Mouse (Mus musculus) frontal cortex, postnatal 14 days (tissue): ENCODE data around the gene Lrp4.
A peak's percentile ranks its signal among the peaks of the same experiment; 100 is the strongest.

ENCODE experiments used
- DNase-seq, 2 experiments: peaks; one replicate each; pipeline ENCODE4 v3.0.0; 2022; ENCODE audit warnings: low spot score in 2 of 2

The Lrp4 gene

DNA sequence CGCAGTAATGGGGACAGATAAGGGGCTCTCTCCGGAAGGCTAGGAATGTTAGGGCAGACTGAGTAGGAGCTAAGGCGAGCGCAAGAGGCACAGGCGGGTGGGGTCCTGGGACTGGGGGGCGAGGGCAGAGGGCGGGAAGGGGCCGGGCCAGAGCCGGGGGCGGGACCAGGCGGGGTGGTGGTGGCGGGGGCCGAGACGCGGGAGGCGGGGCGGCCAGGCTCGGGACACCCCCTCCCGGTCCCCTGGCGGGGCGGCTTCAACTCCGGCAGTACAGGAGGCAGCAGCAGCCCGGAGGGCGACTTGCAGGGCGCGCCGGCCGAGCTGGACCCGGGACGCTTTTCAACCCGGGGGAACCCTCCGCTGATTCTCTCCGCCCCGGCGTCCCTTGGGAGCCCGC, at the start of gene Lrp4:
Gene Lrp4, plus strand, starts transcription at position 253 of the 397 bp plus-strand sequence.
- DNase-seq = no peak

DNA sequence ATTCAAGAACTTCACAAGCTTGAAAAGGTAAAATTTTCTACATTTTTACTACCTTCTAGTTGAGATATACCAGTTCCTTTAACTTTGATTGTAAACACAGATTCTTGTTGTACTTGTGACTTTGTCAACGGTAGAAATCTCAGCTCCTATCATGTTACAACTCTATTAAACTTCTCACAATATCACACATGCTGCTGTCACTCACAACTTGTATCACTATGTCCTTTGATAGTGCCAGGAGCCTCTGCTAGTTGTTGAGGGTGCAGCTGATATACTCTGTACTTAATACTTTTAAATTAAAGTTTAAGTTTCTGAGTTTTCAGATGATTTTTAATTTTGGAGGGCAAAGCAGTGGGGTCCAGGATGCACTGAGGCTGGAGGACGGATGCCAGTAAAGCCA, 49.3 kb upstream of the Lrp4 start:
- no peak for DNase-seq

DNA sequence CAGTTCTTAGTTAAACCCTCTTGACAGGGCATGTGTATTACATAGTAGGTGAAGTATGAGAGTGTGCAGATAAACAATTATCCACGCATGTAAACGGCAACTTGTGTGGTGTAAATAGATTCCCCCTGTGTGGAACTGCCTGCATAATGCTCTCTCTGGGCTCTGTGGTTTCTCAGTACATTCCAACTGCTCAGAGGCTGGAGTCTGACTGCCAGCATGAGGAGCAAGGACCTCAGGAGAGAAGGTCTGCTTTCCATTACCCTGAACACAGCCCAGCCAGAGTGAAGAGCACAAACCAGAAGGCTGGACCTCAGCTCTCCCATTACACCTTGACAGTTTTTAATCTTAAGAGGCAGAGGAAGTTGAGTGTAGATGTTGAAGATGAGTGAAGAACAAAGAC, 45.8 kb upstream of the Lrp4 start:
- DNase-seq = no peak

- no peak for DNase-seq
Observed at GRCm38 (mm10) chr2:91412361-91412760, 45.0 kb upstream of the Lrp4 start.

GRCm38 (mm10) chr2:91413811-91414210, 43.5 kb upstream of the Lrp4 start:
- DNase-seq = no peak

DNA sequence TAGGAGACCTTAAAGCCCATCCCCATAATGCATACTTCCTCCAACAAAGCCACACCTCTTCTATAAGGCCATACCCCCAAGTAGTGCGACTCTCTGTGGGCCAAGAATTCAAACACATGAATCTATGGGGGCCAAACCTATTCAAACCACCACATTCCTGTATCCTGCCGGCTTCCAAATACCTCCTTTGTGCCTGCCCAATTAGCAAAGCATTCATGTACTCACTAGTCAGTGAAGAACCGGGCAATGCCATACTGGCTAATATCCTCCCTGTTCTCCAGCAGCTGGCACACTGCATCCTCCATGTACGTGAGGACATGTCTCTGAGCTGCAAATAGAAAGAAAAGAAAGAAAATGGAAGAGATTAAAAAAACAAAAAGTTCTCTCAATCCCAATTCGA, 35.7 kb upstream of the Lrp4 start:
- DNase-seq = no peak

- no peak for DNase-seq
Observed at GRCm38 (mm10) chr2:91424061-91424720, 33.1 kb upstream of the Lrp4 start.

GRCm38 (mm10) chr2:91426321-91426720, 31.0 kb upstream of the Lrp4 start:
- no peak for DNase-seq

- no peak for DNase-seq
Observed at GRCm38 (mm10) chr2:91429146-91429545, 28.2 kb upstream of the Lrp4 start.

- no peak for DNase-seq
Observed at GRCm38 (mm10) chr2:91429915-91430599, 27.3 kb upstream of the Lrp4 start.

DNA sequence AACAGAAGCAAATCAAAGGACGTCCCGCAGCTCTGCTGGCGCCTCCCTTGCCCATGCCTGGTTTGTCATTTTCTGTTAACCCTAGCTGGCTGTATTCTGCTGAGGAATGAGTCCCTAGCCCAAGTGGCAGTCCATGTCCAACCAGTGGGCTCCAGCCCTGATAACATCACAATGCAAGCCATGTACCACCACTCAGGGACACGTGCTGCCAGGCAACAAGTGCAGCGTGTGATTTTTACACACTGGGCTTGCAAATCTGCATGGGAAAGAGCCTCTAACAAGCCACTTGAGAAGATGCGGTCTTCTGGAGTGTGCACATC, 26.8 kb upstream of the Lrp4 start:
- no peak for DNase-seq

GRCm38 (mm10) chr2:91436713-91437112, 20.6 kb upstream of the Lrp4 start:
- DNase-seq = no peak

DNA sequence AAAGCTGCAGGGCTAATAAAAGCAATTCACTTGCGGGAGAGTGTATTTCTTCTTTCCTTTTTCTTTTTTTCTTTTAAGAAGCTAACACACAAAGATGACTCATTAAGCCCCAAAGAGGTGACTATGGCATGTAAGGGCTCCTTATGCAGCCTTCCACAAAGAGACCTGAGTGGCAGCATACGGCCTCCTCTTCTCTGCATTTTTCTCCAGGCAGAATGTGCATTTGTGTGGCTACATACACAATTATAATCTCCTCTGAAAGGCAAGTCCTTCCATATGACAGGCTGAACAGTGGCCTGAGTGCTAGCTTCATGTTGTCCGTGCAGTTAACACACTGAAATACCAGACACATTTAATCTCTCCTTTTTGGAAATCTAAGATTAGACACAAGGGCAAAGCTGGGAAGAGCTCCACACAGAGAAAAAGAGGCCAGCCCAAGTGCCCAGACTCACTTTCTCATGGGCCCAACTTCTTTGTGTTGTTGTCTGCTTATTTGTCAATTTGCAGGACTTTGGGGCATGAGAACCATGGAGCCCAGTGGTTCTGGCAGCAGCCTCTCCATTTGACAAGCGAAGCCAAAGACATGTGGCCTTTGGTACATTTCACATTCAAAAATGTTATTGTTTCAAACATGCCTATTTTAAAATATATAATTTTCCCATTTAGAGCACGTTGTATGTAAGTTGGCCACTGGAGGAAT, 20.0 kb upstream of the Lrp4 start:
- no peak for DNase-seq

DNA sequence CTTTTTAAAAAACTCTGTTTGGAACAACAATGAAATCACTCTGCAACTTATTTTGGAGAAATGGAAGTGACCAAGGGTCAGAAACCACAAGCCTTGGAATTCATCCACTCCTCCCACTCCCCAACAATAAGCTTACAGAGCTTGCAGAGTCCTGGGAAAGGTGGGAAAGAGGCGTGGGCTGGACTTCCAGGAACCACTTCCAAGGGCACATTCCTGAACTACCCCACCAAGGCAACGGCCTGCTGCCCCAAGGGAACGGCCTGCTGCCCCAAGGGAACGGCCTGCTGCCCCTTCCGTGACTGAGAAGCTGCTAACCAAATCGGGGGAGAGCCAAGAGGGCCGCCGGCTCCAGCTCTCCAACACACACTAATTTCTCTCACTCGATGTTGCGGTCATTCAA, 18.0 kb upstream of the Lrp4 start:
- DNase-seq = no peak

- DNase-seq = no peak
Observed at GRCm38 (mm10) chr2:91439876-91440275, 17.4 kb upstream of the Lrp4 start.

- DNase-seq = no peak
Observed at GRCm38 (mm10) chr2:91440686-91441085, 16.6 kb upstream of the Lrp4 start.

DNA sequence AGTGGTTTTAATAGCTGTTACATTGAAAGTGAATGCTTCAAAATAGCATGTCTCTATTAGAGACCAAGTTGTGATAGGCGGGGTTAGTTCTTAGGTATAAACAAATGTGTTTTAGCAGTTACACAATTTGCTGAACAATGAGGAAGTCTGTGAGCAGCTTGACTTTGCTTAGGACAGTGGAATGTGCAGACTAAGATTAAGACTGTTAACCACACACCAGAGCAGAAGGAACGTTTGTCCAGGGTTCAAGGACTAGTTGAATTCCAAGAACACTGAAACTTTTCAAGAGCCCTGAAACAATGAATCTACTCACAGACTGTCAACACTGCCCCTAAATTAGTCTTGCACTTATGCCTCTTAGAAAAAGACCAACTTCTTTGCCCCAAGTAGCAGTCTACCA, 15.6 kb upstream of the Lrp4 start:
- DNase-seq = no peak

GRCm38 (mm10) chr2:91442241-91442640, 15.1 kb upstream of the Lrp4 start:
- DNase-seq = no peak

DNA sequence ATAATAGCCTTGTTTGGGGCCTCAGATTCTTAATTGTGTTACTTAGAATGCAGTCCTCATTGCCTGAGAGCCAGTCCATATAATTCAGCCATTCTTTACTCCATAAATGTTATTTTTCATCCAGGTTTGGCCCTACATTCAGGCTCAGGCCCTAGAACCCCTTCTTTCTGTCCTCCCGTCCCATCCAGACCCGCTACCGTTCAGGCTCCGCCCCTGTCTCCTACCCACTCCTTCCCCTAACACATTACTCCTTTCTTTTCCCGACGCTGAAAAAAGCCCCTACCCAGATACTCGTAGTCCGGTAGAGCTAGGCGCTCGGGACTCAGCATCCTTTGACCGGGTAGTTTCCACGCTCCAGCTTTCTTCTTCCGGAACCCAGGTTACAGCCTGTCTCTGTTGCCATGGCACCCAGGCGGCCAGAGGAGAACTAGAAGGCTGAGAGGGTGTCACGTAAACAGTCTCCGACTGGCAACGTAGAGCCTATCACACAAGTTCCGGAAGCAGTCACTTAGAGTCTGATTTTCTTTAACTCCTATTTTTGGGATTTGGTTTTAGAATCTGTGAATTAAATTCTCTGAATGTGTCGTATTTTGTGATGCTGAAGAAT, 12.9 kb upstream of the Lrp4 start, which contains the start of gene 1110051M20Rik:
Gene 1110051M20Rik, minus strand, starts transcription at position 419 of the 607 bp plus-strand sequence.
- DNase-seq = peak; percentile 78 to 81

GRCm38 (mm10) chr2:91449662-91450061, 7.6 kb upstream of the Lrp4 start:
- DNase-seq = no peak

DNA sequence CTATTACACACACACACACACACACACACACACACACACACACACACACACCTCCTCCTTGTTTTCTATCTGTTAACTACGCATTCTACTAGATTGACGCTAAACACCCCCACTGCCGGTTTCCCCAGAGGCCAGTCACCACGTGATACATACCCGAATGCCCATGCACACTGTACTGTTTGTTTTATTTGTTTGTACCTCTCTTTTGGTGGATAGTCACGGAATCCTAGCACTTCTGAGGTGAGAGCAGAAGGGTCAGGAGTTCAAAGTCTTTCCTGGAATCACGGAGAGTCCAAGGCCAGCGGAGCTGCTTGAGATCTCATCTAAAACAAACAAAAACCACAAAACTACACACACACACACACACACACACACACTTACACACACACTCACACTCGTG, 7.0 kb upstream of the Lrp4 start:
- no peak for DNase-seq

- no peak for DNase-seq
Observed at GRCm38 (mm10) chr2:91452658-91453057, 4.7 kb upstream of the Lrp4 start.
